8 mouse cellular contexts compared by ENCODE assay signal in the genomic region with DNA sequence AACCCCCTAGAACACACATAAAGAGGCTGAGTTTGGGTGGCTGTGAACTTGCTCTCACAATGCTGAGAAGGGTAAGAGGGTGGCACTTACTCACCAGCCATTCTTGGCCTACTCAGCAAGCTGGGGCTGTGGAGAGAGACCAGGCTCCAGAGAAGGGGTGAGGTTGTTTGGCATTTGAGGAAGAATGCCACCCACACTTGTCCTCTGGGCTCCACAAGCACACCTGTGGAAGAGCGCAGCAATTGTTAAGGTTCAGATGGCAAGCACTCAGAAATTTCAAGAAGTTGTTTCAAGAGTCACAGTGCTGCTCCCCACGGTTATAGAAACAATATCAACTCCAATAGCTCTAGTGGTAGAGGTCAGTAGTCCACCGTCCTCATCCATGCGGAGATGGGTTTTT. TPM values are rescaled to one million over a fixed set of nuclear protein-coding genes. Genes with fewer than 3 reads are reported as not detected.
DNase-seq lines count a peak whose midpoint lies in the region; ATAC-seq and TF ChIP-seq lines count a peak whose summit lies in the region.
"Had no signal": no experiment of that assay in that cellular context is flagged by ENCODE, and none has a peak within 500 bp of the region (broad histone marks: within the 10 kb centered on the region; RNA-seq: fewer than 3 reads in every experiment).

No protein-coding gene starts in this region.

- H3K4me1 ChIP-seq in lung, embryonic 14.5 days (ENCODE audit: insufficient read depth) = peaks cover 10% of the 10 kb centered on the region
- H3K4me1 ChIP-seq in hindbrain, embryonic 13.5 days (replicated peaks) = peaks cover 41% of the 10 kb centered on the region
- peaks cover 22% of the 10 kb centered on the region for H3K4me1 ChIP-seq in liver, postnatal 0 days (ENCODE audit: insufficient read depth)
- peaks cover 25% of the 10 kb centered on the region for H3K4me1 ChIP-seq in stomach, embryonic 15.5 days

- no peaks in the 10 kb centered on the region for H3K36me3 ChIP-seq in lung, embryonic 14.5 days (ENCODE audit: insufficient read depth)
- H3K36me3 ChIP-seq in hindbrain, embryonic 13.5 days = no peaks in the 10 kb centered on the region
- H3K36me3 ChIP-seq in liver, postnatal 0 days (replicated peaks; ENCODE audit: insufficient read depth, low read length) = no peaks in the 10 kb centered on the region
- no peaks in the 10 kb centered on the region for H3K36me3 ChIP-seq in stomach, embryonic 15.5 days

- no peak for ATAC-seq in lung, embryonic 14.5 days (ENCODE audit: insufficient read depth)
- ATAC-seq in hindbrain, embryonic 13.5 days (ENCODE audit: low FRiP score) = no peak
- ATAC-seq in liver, postnatal 0 days = no peak
- ATAC-seq in stomach, embryonic 15.5 days (ENCODE audit: insufficient read depth, low FRiP score, low read depth) = no peak
- no peak for ATAC-seq in cerebellum, adult (ENCODE audit: insufficient number of reproducible peaks, low FRiP score, low TSS enrichment)

- WGBS in lung, embryonic 14.5 days = 50% methylated on average over 4 of the region's 4 CpGs
- WGBS in hindbrain, embryonic 13.5 days = 60% methylated on average over 4 of the region's 4 CpGs
- WGBS in liver, postnatal 0 days (ENCODE audit: insufficient replicate concordance) = 47% methylated on average over 4 of the region's 4 CpGs
- WGBS in stomach, embryonic 15.5 days = 56% methylated on average over 4 of the region's 4 CpGs

- peak overlapping the region; percentile 90; the same call in 1 of the 2 replicates for H3K4me2 ChIP-seq in lung, embryonic 14.5 days
- H3K4me2 ChIP-seq in hindbrain, embryonic 13.5 days = peak overlapping the region; percentile 99
- H3K4me2 ChIP-seq in liver, postnatal 0 days (ENCODE audit: low read depth, low read length) = peak overlapping the region; percentile 87
- H3K4me2 ChIP-seq in stomach, embryonic 15.5 days = peak overlapping the region; percentile 69; the same call in 1 of the 2 replicates

- no peak overlapping the region for H3K27ac ChIP-seq in lung, embryonic 14.5 days (ENCODE audit: low read depth)
- H3K27ac ChIP-seq in hindbrain, embryonic 13.5 days = no peak overlapping the region; the same call in 1 of the 2 replicates
- no peak overlapping the region; the same call in 1 of the 2 replicates for H3K27ac ChIP-seq in liver, postnatal 0 days (ENCODE audit: low read depth)
- peak overlapping the region; percentile 78; the same call in 1 of the 2 replicates for H3K27ac ChIP-seq in stomach, embryonic 15.5 days

- H3K9me3 ChIP-seq in lung, embryonic 14.5 days (ENCODE audit: low read depth, low read length) = no peaks in the 10 kb centered on the region
- H3K9me3 ChIP-seq in hindbrain, embryonic 13.5 days = no peaks in the 10 kb centered on the region
- H3K9me3 ChIP-seq in liver, postnatal 0 days (ENCODE audit: low read length) = no peaks in the 10 kb centered on the region
- no peaks in the 10 kb centered on the region for H3K9me3 ChIP-seq in stomach, embryonic 15.5 days

- H3K4me3 ChIP-seq in lung, embryonic 14.5 days (ENCODE audit: low read depth, low read length) = 0 out of 2 replicates have a peak overlapping the region, but pooled peaks have one; percentile 78
- peak overlapping the region; percentile 74; the same call in 1 of the 2 replicates for H3K4me3 ChIP-seq in hindbrain, embryonic 13.5 days
- H3K4me3 ChIP-seq in liver, postnatal 0 days (ENCODE audit: low read depth, low read length) = peak overlapping the region; percentile 83; the same call in 1 of the 2 replicates
- no peak overlapping the region for H3K4me3 ChIP-seq in stomach, embryonic 15.5 days (replicated peaks)

- no peaks in the 10 kb centered on the region for H3K27me3 ChIP-seq in lung, embryonic 14.5 days (ENCODE audit: insufficient read depth, low read length)
- H3K27me3 ChIP-seq in hindbrain, embryonic 13.5 days = no peaks in the 10 kb centered on the region
- H3K27me3 ChIP-seq in liver, postnatal 0 days (ENCODE audit: insufficient read depth, low read length) = no peaks in the 10 kb centered on the region
- H3K27me3 ChIP-seq in stomach, embryonic 15.5 days (replicated peaks) = no peaks in the 10 kb centered on the region

- peak overlapping the region; percentile 88; the same call in 1 of the 2 replicates for H3K9ac ChIP-seq in lung, embryonic 14.5 days
- H3K9ac ChIP-seq in hindbrain, embryonic 13.5 days = peak overlapping the region; percentile 92; the same call in 1 of the 2 replicates
- H3K9ac ChIP-seq in liver, postnatal 0 days (replicated peaks) = no peak overlapping the region
- H3K9ac ChIP-seq in stomach, embryonic 15.5 days = peak overlapping the region; percentile 50; the same call in 1 of the 2 replicates

- DNase-seq in lung, embryonic 14.5 days = peak; percentile 18
- DNase-seq in lung, postnatal 14 days = no peak
- no peak for DNase-seq in liver, postnatal 0 days
- DNase-seq in thymus, postnatal 14 days = no peak
- DNase-seq: kidney, postnatal 14 days had no signal

- TF ChIP-seq CTCF in lung, embryonic 14.5 days (IDR thresholded peaks at IDR 0.05; ENCODE audit: low read depth) = no peak
- no peak for TF ChIP-seq CTCF in liver, postnatal 0 days (IDR thresholded peaks at IDR 0.05; ENCODE audit: low read depth)

- no peak for TF ChIP-seq EP300 in liver, postnatal 0 days (IDR thresholded peaks at IDR 0.05; ENCODE audit: low read depth)

RNA-seq across cellular contexts. Expression of a gene that starts 1.0 kb away (rescaled TPM):
- 17.1 and 18.8 TPM in 2 replicates for polyA plus RNA-seq in lung, embryonic 14.5 days (2014; fragmentation: Nextera tagmentation; extraction: Ambion mirVana)
- polyA plus RNA-seq in hindbrain, embryonic 13.5 days (2015; fragmentation: Nextera tagmentation; extraction: Ambion mirVana) = 22.8 and 24.6 TPM in 2 replicates
- 2.3 and 2.8 TPM in 2 replicates for polyA plus RNA-seq in liver, postnatal 0 days (2015; fragmentation: Nextera tagmentation; extraction: Ambion mirVana)
- 14.4 and 17.3 TPM in 2 replicates for polyA plus RNA-seq in stomach, embryonic 15.5 days (2015; fragmentation: Nextera tagmentation; extraction: Ambion mirVana)
